Mouse (Mus musculus): ENCODE results near the gene Cntnap3.
"Not testable (repeated sequence)": the region's sequence is repeated elsewhere in the genome, so short reads cannot be mapped to it uniquely, and the experiment has no call there.

Gene Cntnap3

DNA sequence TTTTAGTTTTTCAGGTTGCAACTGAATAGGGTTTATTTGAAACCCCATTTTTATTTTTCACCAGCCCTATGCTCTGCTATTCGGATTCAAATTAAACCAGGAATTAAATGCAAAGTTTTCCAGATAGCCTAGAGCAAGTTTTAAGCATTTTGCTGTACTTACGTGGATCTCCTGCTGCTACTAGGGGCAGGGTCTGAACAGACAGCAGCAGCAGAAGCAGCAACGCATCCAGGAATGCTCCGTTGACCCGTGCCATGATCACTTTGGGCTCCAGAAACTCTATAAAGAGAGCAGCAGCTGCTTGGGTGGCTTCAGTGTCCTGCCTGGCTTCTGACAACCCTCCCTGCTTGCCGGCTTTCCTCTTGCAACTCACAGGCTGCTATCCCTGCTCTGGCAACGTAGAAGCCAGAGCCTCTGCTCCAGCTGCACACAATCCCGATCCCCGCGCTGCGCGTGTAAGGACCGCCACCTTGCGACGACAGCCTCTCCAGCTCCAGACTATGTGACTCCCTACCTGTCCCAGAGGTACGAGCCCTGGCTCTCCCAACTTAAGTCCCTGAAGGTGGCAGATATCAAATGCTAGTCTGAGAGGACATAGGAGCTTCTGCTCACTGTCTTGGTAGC is at the start of gene Cntnap3:
TSS of gene Cntnap3 (minus strand) at position 371 of the 624 bp plus-strand sequence.
- DNase-seq: no peak

DNA sequence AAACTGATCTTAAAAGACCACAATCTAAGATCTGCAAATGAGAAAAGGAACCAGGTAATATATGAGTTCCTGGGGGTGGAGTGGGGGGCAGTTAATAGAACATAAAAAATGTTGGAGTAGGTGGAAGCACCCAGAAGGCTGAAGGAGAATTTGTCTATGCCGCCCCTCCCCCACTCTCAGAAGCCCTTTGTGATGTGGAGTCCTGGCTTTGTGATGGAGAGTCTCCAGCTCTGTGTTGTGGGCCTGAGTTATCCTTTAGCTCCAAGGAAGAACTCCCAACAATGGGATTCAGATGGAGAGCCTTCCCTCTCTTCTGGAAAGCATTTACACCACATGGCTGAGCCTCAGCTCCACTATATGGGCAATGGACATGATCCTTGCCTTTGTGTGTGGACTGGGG is 13.4 kb upstream of the Cntnap3 start, which contains the start of gene Spata31:
TSS of gene Spata31 (plus strand) at position 216 of the 400 bp plus-strand sequence.
- DNase-seq: no peak

DNA sequence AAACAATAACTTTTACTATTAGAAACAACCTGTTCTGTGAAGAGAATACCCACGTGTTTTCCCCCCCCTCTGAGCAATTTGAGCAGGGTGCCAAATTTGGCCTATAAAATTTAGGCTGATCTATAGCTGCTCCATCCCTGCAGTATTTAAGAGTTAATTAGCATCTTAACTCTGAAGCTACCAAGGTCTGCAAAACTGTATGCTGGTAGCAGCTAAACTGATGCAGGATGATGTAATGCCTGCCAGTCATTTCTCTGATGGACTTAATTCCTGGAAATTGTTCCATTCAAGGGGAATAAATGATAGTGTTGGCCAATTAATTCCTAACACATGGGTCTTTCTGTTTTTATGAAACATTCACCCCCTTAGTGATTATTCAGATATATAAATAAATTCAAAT is 623 bp downstream of the Cntnap3 start:
- DNase-seq: no peak

- DNase-seq: no peak
Observed at GRCm38 (mm10) chr13:64865397-64865796, 38.4 kb downstream of the Cntnap3 start.

GRCm38 (mm10) chr13:64824856-64825255 is 78.9 kb downstream of the Cntnap3 start:
- DNase-seq: not testable (repeated sequence)

DNA sequence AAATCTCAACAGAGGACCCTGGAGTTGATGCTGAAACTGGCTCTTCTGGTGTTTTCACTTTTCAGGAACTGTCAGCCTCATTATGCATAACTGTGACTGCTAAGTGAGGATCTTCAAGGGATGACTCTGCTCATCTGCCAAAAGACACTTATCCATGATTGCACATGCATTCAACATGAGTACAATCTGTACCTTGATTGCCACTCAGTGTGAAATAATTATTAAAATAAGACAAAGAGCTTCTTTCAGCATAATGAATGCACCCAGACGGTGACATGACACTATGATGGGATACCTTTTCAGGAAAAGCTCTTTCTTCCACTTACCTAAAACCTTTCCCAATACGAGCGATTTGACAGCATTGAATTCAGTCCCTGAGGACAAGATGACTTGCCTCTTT is 158.4 kb downstream of the Cntnap3 start:
- no peak for DNase-seq

DNA sequence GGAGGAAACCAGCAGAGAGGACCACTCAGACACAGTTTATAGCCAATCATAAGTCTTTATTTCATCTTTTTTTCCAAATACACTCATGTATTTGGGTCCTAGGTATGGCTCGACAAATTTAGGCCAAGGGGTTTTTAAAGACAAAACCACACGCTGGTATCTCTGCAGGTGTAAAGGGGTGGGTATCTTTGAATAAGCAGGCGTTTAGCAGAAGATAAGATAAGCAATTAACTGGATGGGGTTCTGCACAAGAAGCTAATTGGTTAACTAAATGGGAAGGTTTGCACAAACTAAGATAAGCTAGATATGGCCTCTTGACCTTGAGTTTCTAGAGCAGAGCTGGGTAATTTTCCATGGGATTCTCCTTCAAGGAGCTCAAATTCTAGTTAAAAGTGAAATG is 171.5 kb downstream of the Cntnap3 start:
- DNase-seq: no peak

DNA sequence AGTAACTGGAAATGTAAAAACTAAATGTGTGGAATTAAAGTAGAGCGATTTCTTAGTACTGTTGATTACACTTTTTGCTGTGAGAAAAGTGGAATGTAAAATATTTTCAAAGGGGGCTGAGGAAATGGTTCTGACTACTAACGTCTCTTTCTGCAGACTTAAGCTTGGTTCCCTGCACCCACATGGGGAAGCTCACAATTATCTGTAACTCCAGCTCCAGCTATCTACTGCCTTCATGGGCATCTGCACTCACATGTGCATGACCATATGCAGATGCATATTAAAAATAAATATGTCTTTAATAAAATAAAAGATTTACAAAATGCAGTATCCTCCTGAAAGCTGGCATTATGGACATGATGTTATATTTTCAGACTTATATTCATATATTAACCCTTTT is 187.0 kb downstream of the Cntnap3 start:
- no peak for DNase-seq

GRCm38 (mm10) chr13:64692463-64692862 is 211.3 kb downstream of the Cntnap3 start:
- DNase-seq: no peak

All from lung, postnatal 14 days (tissue).